Mouse (Mus musculus) brown adipose tissue, adult 24 weeks (tissue): Measurements from ENCODE around the gene Bpifb3. TPM values are rescaled to one million over a fixed set of nuclear protein-coding genes. Genes with fewer than 3 reads are reported as not detected.

Source experiments
- H3K27ac ChIP-seq: fragments of 200-500 bp; replicated peaks from 2 replicates; pipeline ENCODE4 v1.5.1; 2012; ENCODE audit warnings: low read depth, mild to moderate bottlenecking, low read length
- H3K4me1 ChIP-seq: fragments of 200-500 bp; 2 replicates; pipeline ENCODE4 v1.6.1; 2012; ENCODE audit warnings: low read length, mixed read lengths; ENCODE audit not compliant: control insufficient read depth, insufficient read depth, insufficient read length
- H3K4me3 ChIP-seq: fragments of 200-500 bp; 2 replicates; pipeline ENCODE4 v1.5.1; 2012; ENCODE audit warnings: low read depth, mild to moderate bottlenecking, low read length, moderate library complexity; ENCODE audit not compliant: insufficient read depth
- polyA plus RNA-seq: library from polyadenylated mRNA; stranded (reverse); fragments of >200 nt; gene quantifications from 2 replicates; pipeline ENCODE4 v1.2.4, GENCODE M21; 2012; ENCODE audit not compliant: missing spikeins, insufficient read depth, insufficient read length

Gene Bpifb3
- not detected in 2 replicates for polyA plus RNA-seq

- Histone ChIP-seq H3K4me1 (no peaks in the 10 kb centered on the region), H3K27ac (no peak within 1 kb of the TSS), H3K4me3 (no peak within 1 kb of the TSS)
Observed at GRCm38 (mm10) chr2:153917930-153918329, at the start of gene Bpifb3. Gene Bpifb3, plus strand, starts transcription at chr2:153918230.

GRCm38 (mm10) chr2:153870984-153871383 lies 47.0 kb upstream of the Bpifb3 start, which contains the start of gene Sun5:
Gene Sun5, minus strand, starts transcription at chr2:153871084.
- no peak within 1 kb of the TSS for H3K4me3 ChIP-seq
- H3K27ac ChIP-seq: no peak within 1 kb of the TSS
- H3K4me1 ChIP-seq: no peaks in the 10 kb centered on the region

- Histone ChIP-seq H3K4me1 (no peaks in the 10 kb centered on the region), H3K27ac (no peak within 1 kb of the TSS), H3K4me3 (no peak within 1 kb of the TSS)
Observed at GRCm38 (mm10) chr2:153874745-153875144, 43.3 kb upstream of the Bpifb3 start, which contains the start of gene Bpifb2. Gene Bpifb2, plus strand, starts transcription at chr2:153875045.

GRCm38 (mm10) chr2:153899111-153899510 lies 18.9 kb upstream of the Bpifb3 start:
- Histone ChIP-seq H3K4me3 (no peak overlapping the region), H3K4me1 (peaks cover 4% of the 10 kb centered on the region; the same call in 1 of the 2 replicates), H3K27ac (no peak overlapping the region)

- Histone ChIP-seq H3K27ac (no peak within 1 kb of the TSS), H3K4me1 (peaks cover 3% of the 10 kb centered on the region; the same call in 1 of the 2 replicates), H3K4me3 (no peak within 1 kb of the TSS)
Observed at GRCm38 (mm10) chr2:153900088-153900487, 17.9 kb upstream of the Bpifb3 start, which contains the start of gene Bpifb6. Gene Bpifb6, plus strand, starts transcription at chr2:153900388.

GRCm38 (mm10) chr2:153902726-153903125 lies 15.3 kb upstream of the Bpifb3 start:
- H3K4me3 ChIP-seq: no peak overlapping the region
- no peaks in the 10 kb centered on the region for H3K4me1 ChIP-seq
- no peak overlapping the region for H3K27ac ChIP-seq

GRCm38 (mm10) chr2:153906626-153907025 lies 11.4 kb upstream of the Bpifb3 start:
- Histone ChIP-seq H3K4me3 (no peak overlapping the region), H3K27ac (no peak overlapping the region), H3K4me1 (no peaks in the 10 kb centered on the region)

- Histone ChIP-seq H3K4me3 (no peak overlapping the region), H3K4me1 (no peaks in the 10 kb centered on the region), H3K27ac (no peak overlapping the region)
Observed at GRCm38 (mm10) chr2:153914151-153914550, 3.9 kb upstream of the Bpifb3 start.

- no peak overlapping the region for H3K27ac ChIP-seq
- H3K4me1 ChIP-seq: no peaks in the 10 kb centered on the region
- no peak overlapping the region for H3K4me3 ChIP-seq
Observed at GRCm38 (mm10) chr2:153921246-153921645, 3.2 kb downstream of the Bpifb3 start.

- Histone ChIP-seq H3K27ac (no peak overlapping the region), H3K4me1 (no peaks in the 10 kb centered on the region), H3K4me3 (no peak overlapping the region)
Observed at GRCm38 (mm10) chr2:153929871-153930413, 11.9 kb downstream of the Bpifb3 start.

- no peaks in the 10 kb centered on the region for H3K4me1 ChIP-seq
- H3K4me3 ChIP-seq: no peak overlapping the region
- H3K27ac ChIP-seq: no peak overlapping the region
Observed at GRCm38 (mm10) chr2:153931125-153931524, 13.1 kb downstream of the Bpifb3 start.

GRCm38 (mm10) chr2:153933311-153933710 lies 15.3 kb downstream of the Bpifb3 start:
- Histone ChIP-seq H3K4me3 (no peak overlapping the region), H3K27ac (no peak overlapping the region), H3K4me1 (no peaks in the 10 kb centered on the region)

- no peak overlapping the region for H3K4me3 ChIP-seq
- H3K4me1 ChIP-seq: no peaks in the 10 kb centered on the region
- no peak overlapping the region for H3K27ac ChIP-seq
Observed at GRCm38 (mm10) chr2:153935348-153935747, 17.3 kb downstream of the Bpifb3 start.

- Histone ChIP-seq H3K4me1 (no peaks in the 10 kb centered on the region), H3K4me3 (no peak within 1 kb of the TSS), H3K27ac (no peak within 1 kb of the TSS)
Observed at GRCm38 (mm10) chr2:153937843-153938242, 19.8 kb downstream of the Bpifb3 start, which contains the start of gene Bpifb4. Gene Bpifb4, plus strand, starts transcription at chr2:153938212.

- H3K4me1 ChIP-seq: no peaks in the 10 kb centered on the region
- H3K27ac ChIP-seq: no peak overlapping the region
- no peak overlapping the region for H3K4me3 ChIP-seq
Observed at GRCm38 (mm10) chr2:153943537-153943936, 25.5 kb downstream of the Bpifb3 start.

GRCm38 (mm10) chr2:153944567-153944966 lies 26.5 kb downstream of the Bpifb3 start:
- Histone ChIP-seq H3K27ac (no peak overlapping the region), H3K4me1 (no peaks in the 10 kb centered on the region)

More at GRCm38 (mm10) chr2:153944567-153944966, 26.5 kb downstream of the Bpifb3 start:
- no peak overlapping the region for H3K4me3 ChIP-seq
